Mouse (Mus musculus) thymus, adult 2 months (tissue): ENCODE measurements around the gene Kif7.

Experiments used
- CTCF ChIP-seq: fragments of 200-500 bp; IDR thresholded peaks from 2 replicates; pipeline ENCODE4 v1.5.1; 2012; ENCODE audit warnings: mild to moderate bottlenecking, control low read depth, low read length, moderate library complexity, borderline replicate concordance; ENCODE audit not compliant: control insufficient read depth, poor library complexity, insufficient read depth; ENCODE audit errors: extremely low read depth
- POLR2A ChIP-seq: fragments of 200-500 bp; IDR thresholded peaks from 2 replicates; pipeline ENCODE4 v1.6.1; 2012; ENCODE audit warnings: mild to moderate bottlenecking, low read length, control low read depth, moderate library complexity; ENCODE audit not compliant: control insufficient read depth, poor library complexity, insufficient read depth; ENCODE audit errors: extremely low read depth

DNA sequence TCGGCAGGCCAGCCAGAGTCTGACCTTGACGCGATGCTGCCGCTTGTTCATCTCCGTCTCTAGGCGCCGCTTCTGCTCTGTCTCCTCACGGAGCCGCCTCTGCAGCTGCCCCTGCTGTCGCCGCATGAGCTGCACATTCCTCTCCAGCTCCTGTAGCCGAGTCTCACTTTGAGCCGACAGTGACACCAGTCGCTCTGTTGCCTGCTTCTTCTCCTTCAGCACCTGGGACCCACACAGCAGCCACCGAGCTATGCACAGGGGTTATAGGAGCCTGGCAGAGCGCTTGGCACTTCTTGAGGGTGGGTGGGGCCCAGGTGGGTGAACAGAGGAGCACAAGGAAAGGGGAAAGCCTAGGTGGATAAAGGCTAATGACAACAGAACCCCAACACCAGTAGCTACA is 12.8 kb downstream of the Kif7 start:
- TF ChIP-seq POLR2A (no peak), CTCF (no peak)
